Mouse (Mus musculus) cerebellum, adult 2 months (tissue): ENCODE results near the gene Nsd1. TPM values are rescaled to one million over a fixed set of nuclear protein-coding genes. Genes with fewer than 3 reads are reported as not detected.

Source experiments
- DNase-seq, 2 experiments: peaks; one replicate each; pipeline ENCODE4 v3.0.0; 2021
- H3K27ac ChIP-seq: fragments of 200-500 bp; 2 replicates; pipeline ENCODE4 v1.5.1; 2012; ENCODE audit warnings: low read length, control low read depth, inconsistent platforms; ENCODE audit not compliant: insufficient read depth
- H3K27me3 ChIP-seq: fragments of 200-500 bp; 2 replicates; pipeline ENCODE4 v1.6.1; 2012; ENCODE audit warnings: inconsistent platforms, mild to moderate bottlenecking, low read length, moderate library complexity; ENCODE audit not compliant: control insufficient read depth, insufficient read depth
- H3K4me1 ChIP-seq: fragments of 200-500 bp; 2 replicates; pipeline ENCODE4 v1.6.1; 2011; ENCODE audit warnings: low read length; ENCODE audit not compliant: control insufficient read depth, insufficient read depth
- H3K4me3 ChIP-seq: fragments of 200-500 bp; replicated peaks from 2 replicates; pipeline ENCODE3; 2011; ENCODE audit warnings: mild to moderate bottlenecking, low read depth, low read length, control low read depth; ENCODE audit not compliant: insufficient read depth
- CTCF ChIP-seq: fragments of 200-500 bp; IDR thresholded peaks from 2 replicates; pipeline ENCODE4 v1.5.1; 2011; ENCODE audit warnings: low read depth, mild to moderate bottlenecking, control low read depth, low read length, moderate library complexity, borderline replicate concordance; ENCODE audit not compliant: insufficient read depth
- POLR2A ChIP-seq: fragments of 200-500 bp; IDR thresholded peaks from 2 replicates; pipeline ENCODE4 v1.6.1; 2011; ENCODE audit warnings: low read length, control low read depth, borderline replicate concordance; ENCODE audit not compliant: insufficient read depth
- WGBS: fragments of 180-500 bp; shearing (Covaris S2); methylation state at CpG from one replicate; pipeline ENCODE4 v1.1.7; 2018; 5-methylcytosine and 5-hydroxymethylcytosine counted together
- polyA plus RNA-seq: library from polyadenylated mRNA; depleted of rRNA; stranded (reverse); fragments of >200 nt; gene quantifications from 2 replicates; pipeline ENCODE4 v1.2.3, GENCODE M21; 2012; rRNA removed

Nsd1 gene
- polyA plus RNA-seq, 1 experiment, result 47.5 TPM

GRCm38 (mm10) chr13:55339259-55339658 is 129.7 kb downstream of the Nsd1 start:
- 9% methylated on average over 2 of the region's 2 CpGs for WGBS
- TF ChIP-seq POLR2A, result no peak
- TF ChIP-seq CTCF, result no peak
- no peak for DNase-seq
- H3K4me3 ChIP-seq, result no peak overlapping the region
- peaks cover 3% of the 10 kb centered on the region; the same call in 1 of the 2 replicates for H3K4me1 ChIP-seq
- no peak overlapping the region for H3K27ac ChIP-seq
- no peaks in the 10 kb centered on the region for H3K27me3 ChIP-seq

GRCm38 (mm10) chr13:55342469-55342868 is 132.9 kb downstream of the Nsd1 start:
- peaks cover 3% of the 10 kb centered on the region; the same call in 1 of the 2 replicates for H3K4me1 ChIP-seq
- DNase-seq, result no peak
- 45% methylated on average over 11 of the region's 11 CpGs for WGBS
- no peak overlapping the region for H3K4me3 ChIP-seq
- no peaks in the 10 kb centered on the region for H3K27me3 ChIP-seq
- H3K27ac ChIP-seq, result no peak overlapping the region
- no peak for TF ChIP-seq CTCF
- TF ChIP-seq POLR2A, result no peak

GRCm38 (mm10) chr13:55344286-55344685 is 134.7 kb downstream of the Nsd1 start:
- Histone ChIP-seq H3K4me1 (no peaks in the 10 kb centered on the region), H3K27ac (no peak overlapping the region), H3K27me3 (no peaks in the 10 kb centered on the region), H3K4me3 (no peak overlapping the region)
- WGBS, result 89% methylated on average over 7 of the region's 7 CpGs
- TF ChIP-seq CTCF (no peak), POLR2A (no peak)
- no peak for DNase-seq

DNA sequence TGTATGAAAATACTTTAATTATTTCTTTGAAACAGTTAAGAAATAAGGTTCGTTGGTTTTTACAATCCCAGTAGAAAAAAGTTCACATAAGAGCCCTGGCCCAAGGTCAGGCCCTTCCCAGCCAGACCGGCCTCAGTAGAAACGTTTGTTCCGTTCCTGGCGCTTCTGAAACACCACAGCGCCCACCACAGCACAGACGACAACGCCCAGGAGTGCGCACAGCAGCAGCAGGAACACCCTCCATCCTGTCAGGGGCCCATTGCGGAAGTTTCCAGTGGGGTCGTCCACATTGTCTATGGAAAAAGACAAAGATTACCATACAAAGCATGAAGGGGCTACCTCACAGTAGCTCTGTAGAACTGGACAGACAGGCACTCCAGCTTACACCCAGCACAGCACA is 137.2 kb downstream of the Nsd1 start:
- Histone ChIP-seq H3K4me3 (no peak overlapping the region), H3K4me1 (no peaks in the 10 kb centered on the region), H3K27me3 (no peaks in the 10 kb centered on the region), H3K27ac (no peak overlapping the region)
- TF ChIP-seq CTCF, result no peak
- TF ChIP-seq POLR2A, result no peak
- WGBS, result 80% methylated on average over 11 of the region's 11 CpGs
- no peak for DNase-seq

GRCm38 (mm10) chr13:55361145-55361544 is 151.6 kb downstream of the Nsd1 start:
- Histone ChIP-seq H3K27me3 (no peaks in the 10 kb centered on the region), H3K27ac (no peak overlapping the region), H3K4me1 (peaks cover 5% of the 10 kb centered on the region), H3K4me3 (no peak overlapping the region)
- TF ChIP-seq CTCF, result no peak
- no peak for TF ChIP-seq POLR2A
- DNase-seq, result no peak

- peak overlapping the region; percentile 91 for H3K4me3 ChIP-seq
- DNase-seq, result no peak
- H3K27ac ChIP-seq, result peak overlapping the region; percentile 60
- H3K27me3 ChIP-seq, result no peaks in the 10 kb centered on the region
- no peak for TF ChIP-seq POLR2A
- no peak for TF ChIP-seq CTCF
- H3K4me1 ChIP-seq, result peaks cover 5% of the 10 kb centered on the region
- WGBS, result 1% methylated on average over 32 of the region's 32 CpGs
These were observed 152.4 kb downstream of the Nsd1 start for GRCm38 (mm10) chr13:55361974-55362452.

GRCm38 (mm10) chr13:55362453-55363060 is 153.0 kb downstream of the Nsd1 start, which contains the start of gene Lman2:
TSS of gene Lman2 (minus strand) at chr13:55362783.
- peak; percentile 41; the same call in 1 of the 2 replicates for TF ChIP-seq POLR2A
- no peak for TF ChIP-seq CTCF
- DNase-seq, result peak; percentile 96 to 98
- under 1% methylated on average over 35 of the region's 35 CpGs for WGBS
- H3K4me1 ChIP-seq, result peaks cover 5% of the 10 kb centered on the region
- peak within 1 kb of the TSS; percentile 60 for H3K27ac ChIP-seq
- peak within 1 kb of the TSS; percentile 91 for H3K4me3 ChIP-seq
- H3K27me3 ChIP-seq, result no peaks in the 10 kb centered on the region

Other genes with a start within 250 kb of the Nsd1 start
- 0.67 and 0.74 TPM in 2 replicates for gene Hk3, start 188.4 kb upstream of the Nsd1 start, polyA plus RNA-seq
- 24.0 and 24.8 TPM in 2 replicates for gene Uimc1, start 109.5 kb upstream of the Nsd1 start, polyA plus RNA-seq
- gene Zfp346, start 104.5 kb upstream of the Nsd1 start, polyA plus RNA-seq, result 48.5 and 52.5 TPM in 2 replicates
- gene Gm17617, start 76.2 kb upstream of the Nsd1 start, polyA plus RNA-seq, result not detected in 2 replicates
- 0.05 and 0.16 TPM in 2 replicates for gene Fgfr4, start 57.1 kb upstream of the Nsd1 start, polyA plus RNA-seq
- gene Prelid1, start 110.7 kb downstream of the Nsd1 start, polyA plus RNA-seq, result 186 and 191 TPM in 2 replicates
- 146 and 148 TPM in 2 replicates for gene Rab24, start 112.2 kb downstream of the Nsd1 start, polyA plus RNA-seq
- gene Mxd3, start 120.0 kb downstream of the Nsd1 start, polyA plus RNA-seq, result 0.17 and 0.38 TPM in 2 replicates
- 65.1 and 66.7 TPM in 2 replicates for gene Lman2, start 153.0 kb downstream of the Nsd1 start, polyA plus RNA-seq
- 0.30 and 0.46 TPM in 2 replicates for gene Rgs14, start 159.9 kb downstream of the Nsd1 start, polyA plus RNA-seq
- not detected in 2 replicates for gene Slc34a1, start 188.4 kb downstream of the Nsd1 start, polyA plus RNA-seq
- gene Pfn3, start 205.4 kb downstream of the Nsd1 start, polyA plus RNA-seq, result not detected in 2 replicates
- 0.05 and 0.11 TPM in 2 replicates for gene F12, start 217.0 kb downstream of the Nsd1 start, polyA plus RNA-seq
- gene Grk6, start 235.3 kb downstream of the Nsd1 start, polyA plus RNA-seq, result 52.7 and 53.9 TPM in 2 replicates